Mouse (Mus musculus) MEL (cell line): Measurements from ENCODE around the gene Ywhae.

Experiments
- CHD1 ChIP-seq: IDR thresholded peaks from 2 replicates; pipeline ENCODE4 v1.6.1; 2012; ENCODE audit warnings: low read depth, mild to moderate bottlenecking, inconsistent platforms, low read length, improper control_type of control experiment
- CHD2 ChIP-seq: IDR thresholded peaks from 2 replicates; pipeline ENCODE4 v1.6.1; 2011; ENCODE audit warnings: low read length, improper control_type of control experiment
- CTCF ChIP-seq, 3 experiments: IDR thresholded peaks in 2 of 3; conservative IDR thresholded peaks in 1 of 3; 2 replicates each; pipeline ENCODE4 v1.5.1; 2011 to 2012; ENCODE audit warnings: low read length in 3 of 3, low read depth in 2 of 3, mild to moderate bottlenecking in 2 of 3, improper control_type of control experiment in 1 of 3, inconsistent platforms in 1 of 3, mixed read lengths in 1 of 3, moderate library complexity in 1 of 3; ENCODE audit not compliant: control insufficient read depth in 1 of 3, insufficient read depth in 1 of 3, poor library complexity in 1 of 3, severe bottlenecking in 1 of 3
- EP300 ChIP-seq, 2 experiments: IDR thresholded peaks; 2 replicates each; pipeline ENCODE4 v1.6.1; 2011; ENCODE audit warnings: improper control_type of control experiment in 2 of 2, low read length in 2 of 2, low read depth in 1 of 2, mild to moderate bottlenecking in 1 of 2
- MAFK ChIP-seq: IDR thresholded peaks from 2 replicates; pipeline ENCODE4 v1.6.1; 2011; ENCODE audit warnings: low read depth, mild to moderate bottlenecking, low read length, improper control_type of control experiment, borderline replicate concordance
- MXI1 ChIP-seq: IDR thresholded peaks from 2 replicates; pipeline ENCODE4 v1.6.1; 2011; ENCODE audit warnings: mild to moderate bottlenecking, low read depth, low read length, improper control_type of control experiment
- NELFE ChIP-seq: IDR thresholded peaks from 2 replicates; pipeline ENCODE4 v1.6.1; 2011; ENCODE audit warnings: low read depth, low read length, improper control_type of control experiment
- POLR2A ChIP-seq, 2 experiments: IDR thresholded peaks; 2 replicates each; pipeline ENCODE4 v1.6.1; 2011 to 2012; ENCODE audit warnings: low read length in 2 of 2, mild to moderate bottlenecking in 2 of 2, control low read depth in 1 of 2, improper control_type of control experiment in 1 of 2, low read depth in 1 of 2, moderate library complexity in 1 of 2; ENCODE audit not compliant: control insufficient read depth in 1 of 2, insufficient read depth in 1 of 2, poor library complexity in 1 of 2
- SIN3A ChIP-seq: IDR thresholded peaks from 2 replicates; pipeline ENCODE4 v1.6.1; 2012; ENCODE audit warnings: low read length, improper control_type of control experiment, inconsistent platforms
- USF2 ChIP-seq, 2 experiments: IDR thresholded peaks; 2 replicates each; pipeline ENCODE4 v1.6.1; 2011 to 2012; ENCODE audit warnings: improper control_type of control experiment in 2 of 2, low read length in 2 of 2, borderline replicate concordance in 1 of 2, inconsistent platforms in 1 of 2, low read depth in 1 of 2, mild to moderate bottlenecking in 1 of 2; ENCODE audit not compliant: insufficient read depth in 1 of 2
- ZC3H11A ChIP-seq: IDR thresholded peaks from 2 replicates; pipeline ENCODE4 v1.6.1; 2012; ENCODE audit warnings: low read depth, mild to moderate bottlenecking, inconsistent platforms, low read length, improper control_type of control experiment
- ZMIZ1 ChIP-seq: IDR thresholded peaks from 2 replicates; pipeline ENCODE4 v1.6.1; 2012; ENCODE audit warnings: low read depth, mild to moderate bottlenecking, inconsistent platforms, low read length, improper control_type of control experiment, moderate library complexity

- no peak for TF ChIP-seq POLR2A (IDR thresholded peaks at IDR 0.05; ENCODE audit: control insufficient read depth in 1 of 2, insufficient read depth in 1 of 2, low read depth in 1 of 2, low read length in 2 of 2, poor library complexity in 1 of 2)
- no peak for TF ChIP-seq NELFE
- TF ChIP-seq CTCF (IDR thresholded peaks at IDR 0.05 in 2 of 3, conservative IDR thresholded peaks at IDR 0.05 in 1 of 3; ENCODE audit: control insufficient read depth in 1 of 3, insufficient read depth in 1 of 3, low read depth in 2 of 3, low read length in 3 of 3, poor library complexity in 1 of 3, severe bottlenecking in 1 of 3), result no peak
- TF ChIP-seq CHD2, result no peak
- no peak for TF ChIP-seq ZC3H11A
- TF ChIP-seq EP300 (IDR thresholded peaks at IDR 0.05; ENCODE audit: low read depth in 1 of 2, low read length in 2 of 2), result no peak
- TF ChIP-seq SIN3A, result no peak
- no peak for TF ChIP-seq USF2 (IDR thresholded peaks at IDR 0.05; ENCODE audit: borderline replicate concordance in 1 of 2, insufficient read depth in 1 of 2, low read depth in 1 of 2, low read length in 2 of 2)
- no peak for TF ChIP-seq MXI1
- no peak for TF ChIP-seq MAFK
- no peak for TF ChIP-seq ZMIZ1
- TF ChIP-seq CHD1, result no peak
Measured at GRCm38 (mm10) chr11:75783799-75784198, 51.1 kb downstream of the Ywhae start.
